Mouse (Mus musculus) duodenum, adult 2 months (tissue): ENCODE measurements around the gene Sec13. TPM values are rescaled to one million over a fixed set of nuclear protein-coding genes. Genes with fewer than 3 reads are reported as not detected.

Experiments
- polyA plus RNA-seq: library from polyadenylated mRNA; depleted of rRNA; stranded (reverse); fragments of >200 nt; gene quantifications from 2 replicates; pipeline ENCODE4 v1.2.3, GENCODE M21; 2012; ENCODE audit warnings: low replicate concordance; rRNA removed

Gene Sec13
- polyA plus RNA-seq = 157 and 205 TPM in 2 replicates

GRCm38 (mm10) chr6:113740236-113741217, at the start of gene Sec13:
Gene Sec13 (minus strand): TSS chr6:113740743.

GRCm38 (mm10) chr6:113719878-113720277, 20.7 kb downstream of the Sec13 start, which contains the start of gene Ghrl:
Gene Ghrl (minus strand): TSS chr6:113719880.

GRCm38 (mm10) chr6:113696582-113697221, 43.8 kb downstream of the Sec13 start, which contains the start of gene Tatdn2:
Gene Tatdn2 (plus strand): TSS chr6:113697050.

Other genes with a start within 250 kb of the Sec13 start
- 0.04 and 0.15 TPM in 2 replicates for gene Prrt3, start 238.8 kb downstream of the Sec13 start, polyA plus RNA-seq
- gene Emc3, start 209.1 kb downstream of the Sec13 start, polyA plus RNA-seq = 18.4 and 21.6 TPM in 2 replicates
- gene Fancd2, start 209.1 kb downstream of the Sec13 start, polyA plus RNA-seq = 0.89 and 1.6 TPM in 2 replicates
- not detected in 2 replicates for gene Fancd2os, start 140.0 kb downstream of the Sec13 start, polyA plus RNA-seq
- gene Brk1, start 136.0 kb downstream of the Sec13 start, polyA plus RNA-seq = 67.1 and 90.7 TPM in 2 replicates
- 5.1 and 7.9 TPM in 2 replicates for gene Vhl, start 116.8 kb downstream of the Sec13 start, polyA plus RNA-seq
- gene Irak2, start 102.3 kb downstream of the Sec13 start, polyA plus RNA-seq = 40.6 and 58.1 TPM in 2 replicates
- gene Tatdn2, start 43.7 kb downstream of the Sec13 start, polyA plus RNA-seq = 13.8 and 16.6 TPM in 2 replicates
- gene Ghrl, start 20.9 kb downstream of the Sec13 start, polyA plus RNA-seq = 31.2 and 52.7 TPM in 2 replicates